Mouse (Mus musculus): Measurements from ENCODE around the gene Haus7.

GRCm38 (mm10) chrX:73430036-73430435 lies 28.8 kb downstream of the Haus7 start:
- TF ChIP-seq TCF12 (IDR thresholded peaks at IDR 0.05; ENCODE audit: low read depth, low read length) (no peak), CTCF (conservative IDR thresholded peaks at IDR 0.05 in 1 of 2, IDR thresholded peaks at IDR 0.05 in 1 of 2; ENCODE audit: low read depth in 2 of 2, low read length in 2 of 2) (peak in 1 of 2 experiments; percentile 67; a peak in 2 of 4 replicates), MYC (IDR thresholded peaks at IDR 0.05; ENCODE audit: low read depth, low read length) (no peak), ZC3H11A (IDR thresholded peaks at IDR 0.05; ENCODE audit: low read depth, low read length) (peak; percentile 39), NRF1 (IDR thresholded peaks at IDR 0.05; ENCODE audit: low read depth, low read length) (no peak), POLR2A (IDR thresholded peaks at IDR 0.05; ENCODE audit: low read depth, low read length) (no peak), MAFK (IDR thresholded peaks at IDR 0.05; ENCODE audit: insufficient replicate concordance, low read length) (no peak)

Measured in CH12.LX (cell line).